Mouse (Mus musculus) CH12.LX (cell line): ENCODE measurements around the gene Bcl7b. TPM values are rescaled to one million over a fixed set of nuclear protein-coding genes. Genes with fewer than 3 reads are reported as not detected.

Experiments used
- DNase-seq: peaks from one replicate; pipeline ENCODE4 v3.0.0-alpha.2; 2013; ENCODE audit errors: extremely low read depth
- H3K27ac ChIP-seq: 2 replicates; pipeline ENCODE4 v1.5.1; 2012; ENCODE audit warnings: low read depth, mild to moderate bottlenecking, control low read depth, moderate library complexity; ENCODE audit not compliant: insufficient read depth
- H3K27me3 ChIP-seq: replicated peaks from 2 replicates; pipeline ENCODE3; 2012; ENCODE audit warnings: inconsistent platforms
- H3K36me3 ChIP-seq, 2 experiments: replicated peaks in 1 of 2; 2 replicates each; pipeline versions ENCODE3 to v1.6.1; 2012; ENCODE audit warnings: inconsistent platforms in 1 of 2, low read length in 1 of 2, mild to moderate bottlenecking in 1 of 2, mixed read lengths in 1 of 2, moderate library complexity in 1 of 2; ENCODE audit not compliant: control insufficient read depth in 1 of 2, insufficient read depth in 1 of 2
- H3K4me1 ChIP-seq, 2 experiments: 2 replicates each; pipeline ENCODE4 v1.6.1; 2012; ENCODE audit warnings: inconsistent platforms in 1 of 2, moderate library complexity in 1 of 2; ENCODE audit not compliant: insufficient read depth in 2 of 2, control insufficient read depth in 1 of 2
- H3K4me2 ChIP-seq: 2 replicates; pipeline ENCODE4 v1.6.1; 2012; ENCODE audit warnings: low read depth, mild to moderate bottlenecking, control low read depth; ENCODE audit not compliant: poor library complexity, insufficient read depth, severe bottlenecking
- H3K4me3 ChIP-seq, 3 experiments: fragments of 150-350 bp in 1 of 3; sonication (generic) in 1 of 3; replicated peaks in 1 of 3; 2 replicates each; pipeline versions ENCODE3 to v1.5.1; 2011 to 2012; ENCODE audit warnings: low read depth in 2 of 3, low read length in 2 of 3, mild to moderate bottlenecking in 2 of 3, moderate library complexity in 2 of 3, control low read depth in 1 of 3, improper control_type of control experiment in 1 of 3, inconsistent platforms in 1 of 3, mixed read lengths in 1 of 3; ENCODE audit not compliant: poor library complexity in 1 of 3
- H3K79me2 ChIP-seq: replicated peaks from 2 replicates; pipeline ENCODE4 v1.6.1; 2012; ENCODE audit warnings: mild to moderate bottlenecking, moderate library complexity; ENCODE audit not compliant: control insufficient read depth, poor library complexity, insufficient read depth, severe bottlenecking; ENCODE audit errors: extremely low read depth
- H3K9ac ChIP-seq: 2 replicates; pipeline ENCODE4 v1.6.1; 2012; ENCODE audit warnings: low read depth, mild to moderate bottlenecking, control low read depth, moderate library complexity; ENCODE audit not compliant: insufficient read depth
- H3K9me3 ChIP-seq: replicated peaks from 2 replicates; pipeline ENCODE3; 2012; ENCODE audit warnings: low read length, inconsistent platforms, mixed read lengths
- CHD2 ChIP-seq: IDR thresholded peaks from 2 replicates; pipeline ENCODE4 v1.6.1; 2011; ENCODE audit warnings: low read length, improper control_type of control experiment
- ELF1 ChIP-seq: IDR thresholded peaks from 2 replicates; pipeline ENCODE4 v1.6.1; 2014; ENCODE audit warnings: low read depth, mild to moderate bottlenecking, inconsistent platforms, low read length, improper control_type of control experiment
- EP300 ChIP-seq: IDR thresholded peaks from 2 replicates; pipeline ENCODE4 v1.6.1; 2011; ENCODE audit warnings: low read length, improper control_type of control experiment
- ETS1 ChIP-seq: conservative IDR thresholded peaks from 2 replicates; pipeline ENCODE4 v1.6.1; 2012; ENCODE audit warnings: low read depth, mild to moderate bottlenecking, inconsistent platforms, low read length, improper control_type of control experiment, moderate library complexity
- GABPA ChIP-seq: IDR thresholded peaks from 2 replicates; pipeline ENCODE4 v1.6.1; 2012; ENCODE audit warnings: low read depth, low read length, improper control_type of control experiment, inconsistent platforms; ENCODE audit not compliant: insufficient replicate concordance
- JUN ChIP-seq: IDR thresholded peaks from 2 replicates; pipeline ENCODE4 v1.6.1; 2011; ENCODE audit warnings: low read depth, mild to moderate bottlenecking, low read length, improper control_type of control experiment, moderate library complexity; ENCODE audit not compliant: insufficient read depth
- JUND ChIP-seq: conservative IDR thresholded peaks from 2 replicates; pipeline ENCODE4 v1.6.1; 2011; ENCODE audit warnings: low read depth, low read length, improper control_type of control experiment
- KAT2A ChIP-seq: IDR thresholded peaks from 2 replicates; pipeline ENCODE4 v1.6.1; 2012; ENCODE audit warnings: low read length, improper control_type of control experiment, inconsistent platforms; ENCODE audit not compliant: insufficient replicate concordance
- MAFK ChIP-seq: IDR thresholded peaks from 2 replicates; pipeline ENCODE4 v1.6.1; 2011; ENCODE audit warnings: low read length, improper control_type of control experiment; ENCODE audit not compliant: insufficient replicate concordance
- MAX ChIP-seq: IDR thresholded peaks from 2 replicates; pipeline ENCODE4 v1.6.1; 2011; ENCODE audit warnings: low read length, improper control_type of control experiment
- MAZ ChIP-seq: IDR thresholded peaks from 2 replicates; pipeline ENCODE4 v1.6.1; 2012; ENCODE audit warnings: low read depth, mild to moderate bottlenecking, inconsistent platforms, low read length, improper control_type of control experiment, moderate library complexity
- MXI1 ChIP-seq: IDR thresholded peaks from 2 replicates; pipeline ENCODE4 v1.6.1; 2011; ENCODE audit warnings: mild to moderate bottlenecking, low read depth, low read length, improper control_type of control experiment
- MYC ChIP-seq: IDR thresholded peaks from 2 replicates; pipeline ENCODE4 v1.6.1; 2011; ENCODE audit warnings: low read depth, mild to moderate bottlenecking, improper control_type of control experiment, low read length
- NELFE ChIP-seq: IDR thresholded peaks from 2 replicates; pipeline ENCODE4 v1.6.1; 2011; ENCODE audit warnings: low read depth, low read length, improper control_type of control experiment
- NRF1 ChIP-seq: IDR thresholded peaks from 2 replicates; pipeline ENCODE4 v1.6.1; 2014; ENCODE audit warnings: low read depth, mild to moderate bottlenecking, inconsistent platforms, low read length, improper control_type of control experiment, moderate library complexity
- PAX5 ChIP-seq: IDR thresholded peaks from 2 replicates; pipeline ENCODE4 v1.6.1; 2012; ENCODE audit warnings: low read length, inconsistent platforms, mixed read lengths
- POLR2A ChIP-seq: IDR thresholded peaks from 2 replicates; pipeline ENCODE4 v1.6.1; 2011; ENCODE audit warnings: low read depth, mild to moderate bottlenecking, improper control_type of control experiment, low read length
- POLR2AphosphoS2 ChIP-seq: IDR thresholded peaks from 2 replicates; pipeline ENCODE4 v1.6.1; 2011; ENCODE audit warnings: low read depth, low read length, improper control_type of control experiment
- RAD21 ChIP-seq: IDR thresholded peaks from 2 replicates; pipeline ENCODE4 v1.6.1; 2011; ENCODE audit warnings: low read depth, mild to moderate bottlenecking, low read length, improper control_type of control experiment, moderate library complexity
- TCF12 ChIP-seq: IDR thresholded peaks from 2 replicates; pipeline ENCODE4 v1.6.1; 2014; ENCODE audit warnings: low read depth, mild to moderate bottlenecking, inconsistent platforms, low read length, improper control_type of control experiment
- UBTF ChIP-seq: IDR thresholded peaks from 2 replicates; pipeline ENCODE4 v1.6.1; 2012; ENCODE audit warnings: low read depth, mild to moderate bottlenecking, inconsistent platforms, low read length, improper control_type of control experiment, moderate library complexity
- USF1 ChIP-seq: IDR thresholded peaks from 2 replicates; pipeline ENCODE4 v1.6.1; 2014; ENCODE audit warnings: low read depth, mild to moderate bottlenecking, inconsistent platforms, low read length, improper control_type of control experiment
- ZC3H11A ChIP-seq: IDR thresholded peaks from 2 replicates; pipeline ENCODE4 v1.6.1; 2012; ENCODE audit warnings: low read depth, mild to moderate bottlenecking, inconsistent platforms, low read length, improper control_type of control experiment
- ZKSCAN1 ChIP-seq: IDR thresholded peaks from 2 replicates; pipeline ENCODE4 v1.6.1; 2012; ENCODE audit warnings: low read depth, inconsistent platforms, low read length, improper control_type of control experiment, borderline replicate concordance
- ZMIZ1 ChIP-seq: IDR thresholded peaks from 2 replicates; pipeline ENCODE4 v1.6.1; 2012; ENCODE audit warnings: low read depth, mild to moderate bottlenecking, inconsistent platforms, low read length, improper control_type of control experiment
- dilution Hi-C: fragments of 300-500 bp; cut with MboI; formaldehyde crosslinking; loops from 2 replicates; pipeline ENCODE4 v1.14.3; 2020; ENCODE audit warnings: low sequenced_read_pairs; ENCODE audit not compliant: extremely low pct_unique_long_range_greater_than_20kb, extremely low pct_ligation_motif_present
- in situ Hi-C: fragments of 300-500 bp; cut with MboI; formaldehyde crosslinking; loops from 3 replicates; pipeline ENCODE4 v1.14.3; 2019; ENCODE audit warnings: low sequenced_read_pairs, low pct_ligation_motif_present, low pct_unique_long_range_greater_than_20kb, mixed read lengths
- polyA plus RNA-seq: library from polyadenylated mRNA; unstranded; fragments of >175 nt; gene quantifications from 2 replicates; pipeline ENCODE4 v1.2.1, GENCODE M21; 2012; ENCODE audit warnings: low read depth; ENCODE audit not compliant: insufficient read length
- total RNA-seq, 2 experiments: library from RNA; depleted of rRNA; stranded (reverse); fragments of 300-350 nt in 1 of 2; fragments of >200 nt in 1 of 2; gene quantifications; 2 replicates each; pipeline ENCODE4 v1.2.3; 2012 to 2014

Gene Bcl7b
- total and polyA plus RNA-seq, 3 experiments = 20.1 to 40.8 (median 24.1) TPM

DNA sequence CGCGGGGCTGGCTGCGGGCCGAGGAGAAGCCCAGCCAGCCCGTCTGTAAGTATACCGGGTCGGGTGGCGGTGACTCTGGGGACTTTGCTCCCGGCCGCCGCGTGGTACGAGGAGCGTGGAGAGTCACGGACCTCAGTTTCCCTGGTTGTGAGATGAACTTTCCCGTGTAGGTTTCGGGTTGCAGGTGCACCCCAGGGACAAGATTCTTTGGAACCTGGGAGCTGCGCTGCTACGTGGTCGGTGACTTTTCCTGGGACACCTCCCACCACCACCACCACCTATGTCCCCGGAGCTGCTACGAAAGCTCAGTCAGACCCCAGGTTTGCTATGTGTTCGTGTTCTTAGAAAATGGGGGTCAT lies 18.3 kb upstream of the Bcl7b start:
- Histone ChIP-seq H3K79me2 (peaks cover 11% of the 10 kb centered on the region), H3K27me3 (no peaks in the 10 kb centered on the region), H3K9ac (peak overlapping the region; percentile 70), H3K36me3 (peaks cover 15 to 28% of the 10 kb centered on the region in 2 experiments), H3K27ac (no peak overlapping the region), H3K4me1 (peaks cover 0 to 16% of the 10 kb centered on the region in 2 experiments; a peak in 2 of 4 replicates), H3K4me2 (peak overlapping the region; percentile 72; the same call in 1 of the 2 replicates), H3K4me3 (peak overlapping the region; percentile 80 to 95 (median 91)), H3K9me3 (no peaks in the 10 kb centered on the region)
- TF ChIP-seq USF1 (no peak), MAZ (no peak), NRF1 (no peak), UBTF (no peak), ZMIZ1 (no peak), JUN (no peak), EP300 (no peak), ELF1 (no peak), POLR2AphosphoS2 (no peak), TCF12 (0 out of 2 replicates have a peak, but pooled peaks have one; percentile 2), MAFK (no peak), ZC3H11A (no peak), ETS1 (no peak), MYC (peak; percentile 75), KAT2A (no peak), PAX5 (no peak), JUND (no peak), GABPA (no peak), ZKSCAN1 (no peak), MXI1 (peak; percentile 66; the same call in 1 of the 2 replicates), NELFE (no peak), POLR2A (no peak), MAX (no peak), RAD21 (no peak), CHD2 (no peak)
- dilution Hi-C loops (no loop called here), in situ Hi-C loops (no loop called here)
- DNase-seq = no peak
